Mouse (Mus musculus) forebrain, embryonic 14.5 days (tissue): ENCODE measurements at regions not wholly inside any gene's neighbourhood (a gene's known extent, or its start where the extent isn't known, plus 50 kb on each side); places are given as distances from the start of the nearest gene placed in this dataset.
"Not testable (repeated sequence)": the region's sequence is repeated elsewhere in the genome, so short reads cannot be mapped to it uniquely, and the experiment has no call there.

Experiments
- ATAC-seq: fragments of 200-750 bp; cut with Nextera tagmentation; 2 replicates; pipeline ENCODE4 v1.8.0; 2017; ENCODE audit warnings: mild to moderate bottlenecking, moderate library complexity
- DNase-seq: peaks from one replicate; pipeline ENCODE4 v3.0.0-alpha.2; 2015; ENCODE audit warnings: low spot score
- H3K27ac ChIP-seq: fragments of 300-500 bp; sonication (generic); 2 replicates; pipeline ENCODE4 v1.5.1; 2014; ENCODE audit warnings: low read depth, mild to moderate bottlenecking, control low read depth, low read length, moderate library complexity
- H3K27me3 ChIP-seq: fragments of 300-500 bp; sonication (generic); replicated peaks from 2 replicates; pipeline ENCODE4 v1.6.1; 2014; ENCODE audit warnings: low read length, control low read depth, mixed read lengths; ENCODE audit not compliant: control insufficient read depth, insufficient read depth
- H3K36me3 ChIP-seq: fragments of 300-500 bp; sonication (generic); 2 replicates; pipeline ENCODE4 v1.6.1; 2014; ENCODE audit warnings: low read length, control low read depth; ENCODE audit not compliant: control insufficient read depth, insufficient read depth
- H3K4me1 ChIP-seq: fragments of 300-500 bp; sonication (generic); 2 replicates; pipeline ENCODE4 v1.6.1; 2014; ENCODE audit warnings: antibody characterized with exemption, low read length, control low read depth; ENCODE audit not compliant: control insufficient read depth, insufficient read depth
- H3K4me2 ChIP-seq: fragments of 300-500 bp; sonication (generic); 2 replicates; pipeline ENCODE4 v1.6.1; 2014; ENCODE audit warnings: mild to moderate bottlenecking, control low read depth, low read length
- H3K4me3 ChIP-seq: fragments of 300-500 bp; sonication (generic); 2 replicates; pipeline ENCODE4 v1.5.1; 2014; ENCODE audit warnings: low read depth, low read length, control low read depth
- H3K9ac ChIP-seq: fragments of 300-500 bp; sonication (generic); 2 replicates; pipeline ENCODE4 v1.6.1; 2014; ENCODE audit warnings: mild to moderate bottlenecking, low read length, control low read depth, moderate library complexity
- H3K9me3 ChIP-seq: fragments of 300-500 bp; sonication (generic); replicated peaks from 2 replicates; pipeline ENCODE4 v1.6.1; 2016; ENCODE audit warnings: low read length, control low read depth, mixed read lengths; ENCODE audit not compliant: control insufficient read depth
- WGBS: fragments of 180-500 bp; shearing (Covaris S2); extraction: QIAGEN DNeasy Blood & Tissue Kit; methylation state at CpG from one replicate; pipeline ENCODE4 v1.1.7; 2014; 5-methylcytosine and 5-hydroxymethylcytosine counted together

- Histone ChIP-seq H3K9ac (no peak overlapping the region), H3K9me3 (no peaks in the 10 kb centered on the region), H3K4me1 (0 out of 2 replicates have a peak, but pooled peaks cover 2% of the 10 kb centered on the region), H3K4me2 (no peak overlapping the region), H3K36me3 (no peaks in the 10 kb centered on the region), H3K27me3 (no peaks in the 10 kb centered on the region), H3K27ac (no peak overlapping the region), H3K4me3 (no peak overlapping the region)
- ATAC-seq (no peak), DNase-seq (no peak)
Observed at GRCm38 (mm10) chr1:94969543-94969942, 343.9 kb upstream of the Fam174a start.

DNA sequence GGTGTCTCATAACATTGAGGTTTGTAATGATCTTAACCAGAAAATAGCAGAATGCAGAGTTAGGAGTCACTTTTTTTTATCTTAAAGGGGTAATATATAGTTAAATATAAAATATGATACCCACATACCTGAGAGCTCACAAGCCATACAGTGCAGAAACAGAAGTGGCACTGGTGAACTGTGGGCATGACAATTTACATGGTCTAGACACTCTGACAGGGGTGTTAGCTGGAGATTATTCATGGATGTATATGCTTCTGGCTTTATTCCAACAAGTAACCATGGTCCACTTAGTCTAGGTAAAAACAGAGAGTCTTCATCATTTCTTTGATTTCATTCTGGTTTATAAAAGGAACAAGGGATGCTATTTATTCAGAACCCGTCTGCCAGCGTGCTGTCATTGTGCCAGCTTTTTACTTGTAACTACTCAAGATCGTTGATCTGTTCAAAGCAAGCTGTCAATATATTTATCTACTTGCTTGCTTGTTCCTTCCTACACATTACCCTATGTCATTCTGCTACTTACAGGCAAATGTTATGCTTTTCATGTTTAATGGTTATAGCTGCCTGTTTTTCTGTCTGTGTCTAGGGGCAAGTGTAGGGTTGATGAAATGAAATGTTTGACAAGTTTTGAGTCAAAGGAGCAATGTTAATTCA is 343.2 kb upstream of the Fam174a start:
- H3K4me2 ChIP-seq, result no peak overlapping the region
- H3K9me3 ChIP-seq, result no peaks in the 10 kb centered on the region
- WGBS, result 21% methylated on average over 3 of the region's 3 CpGs
- 0 out of 2 replicates have a peak, but pooled peaks cover 2% of the 10 kb centered on the region for H3K4me1 ChIP-seq
- no peak overlapping the region for H3K4me3 ChIP-seq
- no peak overlapping the region for H3K9ac ChIP-seq
- no peaks in the 10 kb centered on the region for H3K36me3 ChIP-seq
- ATAC-seq (peak; percentile 60), DNase-seq (peak; percentile 75)
- no peaks in the 10 kb centered on the region for H3K27me3 ChIP-seq
- no peak overlapping the region for H3K27ac ChIP-seq

DNA sequence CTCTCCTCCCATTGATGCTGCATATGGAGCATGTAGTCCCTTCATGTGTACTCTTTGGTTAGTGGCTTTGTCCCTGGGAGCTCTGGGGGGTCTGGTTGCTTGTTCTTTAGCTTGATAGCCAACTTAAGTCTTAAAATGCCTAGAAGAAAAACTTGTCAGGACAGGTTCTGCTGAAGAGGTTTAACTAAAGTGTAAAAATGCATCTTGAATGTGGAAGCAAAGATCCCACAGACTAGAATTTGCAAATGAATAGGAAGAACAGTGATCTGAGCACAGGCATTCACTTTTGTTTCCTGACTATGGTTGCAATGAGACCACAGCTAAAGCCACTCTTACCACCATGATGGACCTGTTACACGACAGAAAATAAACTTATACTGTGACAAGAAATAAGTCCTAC is 320.1 kb upstream of the Fam174a start:
- Histone ChIP-seq H3K4me1 (no peaks in the 10 kb centered on the region), H3K36me3 (no peaks in the 10 kb centered on the region), H3K27me3 (no peaks in the 10 kb centered on the region), H3K27ac (no peak overlapping the region), H3K4me3 (no peak overlapping the region), H3K4me2 (no peak overlapping the region), H3K9ac (no peak overlapping the region), H3K9me3 (no peaks in the 10 kb centered on the region)
- ATAC-seq, result no peak
- WGBS, result 54% methylated on average over 1 of the region's 1 CpGs
- no peak for DNase-seq

GRCm38 (mm10) chr1:95003900-95004299 is 309.5 kb upstream of the Fam174a start:
- Histone ChIP-seq H3K9ac (no peak overlapping the region), H3K27ac (no peak overlapping the region), H3K4me3 (no peak overlapping the region), H3K9me3 (no peaks in the 10 kb centered on the region), H3K27me3 (no peaks in the 10 kb centered on the region), H3K4me1 (no peaks in the 10 kb centered on the region), H3K4me2 (no peak overlapping the region), H3K36me3 (no peaks in the 10 kb centered on the region)
- 89% methylated on average over 4 of the region's 4 CpGs for WGBS
- DNase-seq (peak; percentile 2), ATAC-seq (no peak)

DNA sequence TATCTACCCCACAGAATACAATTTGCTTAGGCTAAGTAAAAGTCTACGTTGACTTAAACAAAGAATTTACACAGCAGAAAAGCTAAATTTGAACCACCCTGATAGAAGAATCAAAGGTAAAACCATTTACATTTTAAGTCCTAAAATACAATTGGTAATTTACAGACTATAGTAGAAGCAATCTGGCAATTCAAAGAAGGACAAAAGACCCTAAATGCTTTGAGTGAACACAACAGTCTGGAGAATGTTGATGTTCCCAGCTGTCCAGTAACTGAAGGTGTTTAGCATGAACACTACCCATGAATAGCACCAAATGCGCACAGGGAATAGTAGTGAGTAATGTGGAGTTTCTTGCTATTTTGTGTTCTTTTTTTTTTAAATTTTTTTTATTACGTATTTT is 282.8 kb upstream of the Fam174a start:
- WGBS, result 83% methylated on average over 3 of the region's 3 CpGs
- Histone ChIP-seq H3K27me3 (no peaks in the 10 kb centered on the region), H3K4me3 (no peak overlapping the region), H3K9ac (no peak overlapping the region), H3K9me3 (no peaks in the 10 kb centered on the region), H3K36me3 (no peaks in the 10 kb centered on the region), H3K4me2 (no peak overlapping the region), H3K27ac (no peak overlapping the region), H3K4me1 (no peaks in the 10 kb centered on the region)
- ATAC-seq, result no peak
- no peak for DNase-seq

GRCm38 (mm10) chr1:95033661-95034414 is 279.6 kb upstream of the Fam174a start:
- not testable (repeated sequence) for H3K9ac ChIP-seq, H3K4me3 ChIP-seq, H3K36me3 ChIP-seq, H3K4me2 ChIP-seq, H3K4me1 ChIP-seq, H3K9me3 ChIP-seq, ATAC-seq, H3K27ac ChIP-seq, H3K27me3 ChIP-seq
- WGBS, result 3% methylated on average over 1 of the region's 1 CpGs
- peak; percentile 13 for DNase-seq

DNA sequence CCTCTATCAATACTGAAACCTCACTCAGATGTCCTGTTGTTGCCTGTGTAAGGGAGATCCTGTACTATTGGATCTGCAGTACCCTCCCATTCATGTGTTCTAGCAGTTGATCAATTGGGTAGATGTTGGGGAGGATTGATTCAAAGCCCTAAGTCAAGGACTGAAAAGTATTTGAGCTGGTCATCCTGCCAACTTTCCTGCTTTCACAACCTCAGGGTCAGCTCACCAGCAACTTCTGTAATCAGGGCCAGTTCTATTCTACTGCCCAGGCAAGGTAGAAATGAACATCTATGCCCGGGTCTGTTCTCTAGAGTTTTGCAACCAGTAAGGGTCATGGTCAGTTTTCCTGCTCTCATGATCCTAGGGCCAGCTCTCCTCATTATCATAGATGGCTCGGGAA is 275.0 kb upstream of the Fam174a start:
- H3K36me3 ChIP-seq, result no peaks in the 10 kb centered on the region
- no peak overlapping the region for H3K4me3 ChIP-seq
- H3K27me3 ChIP-seq, result no peaks in the 10 kb centered on the region
- ATAC-seq, result no peak
- no peaks in the 10 kb centered on the region for H3K9me3 ChIP-seq
- H3K4me2 ChIP-seq, result no peak overlapping the region
- no peak overlapping the region for H3K27ac ChIP-seq
- no peak for DNase-seq
- no peaks in the 10 kb centered on the region for H3K4me1 ChIP-seq
- no peak overlapping the region for H3K9ac ChIP-seq
- WGBS, result 87% methylated on average over 2 of the region's 2 CpGs

DNA sequence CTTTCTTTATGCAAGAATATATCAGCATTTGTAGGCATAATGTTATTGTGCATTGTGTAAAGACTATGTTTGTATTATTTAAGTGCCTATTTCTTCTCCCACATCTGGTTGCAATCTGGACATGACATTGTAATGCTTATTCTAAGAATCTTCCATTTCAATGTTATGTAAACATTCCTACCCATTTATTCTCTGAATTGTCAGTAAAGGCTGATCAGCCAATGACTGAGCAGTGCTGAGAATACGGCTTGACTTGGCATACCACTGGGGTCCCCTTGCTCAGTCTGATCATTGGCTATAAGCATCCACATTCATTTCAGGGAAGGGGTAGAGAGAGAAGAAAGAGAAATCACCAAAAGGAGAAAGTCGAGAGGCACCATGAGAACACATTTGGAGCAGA is 273.1 kb upstream of the Fam174a start:
- Histone ChIP-seq H3K36me3 (no peaks in the 10 kb centered on the region), H3K4me1 (no peaks in the 10 kb centered on the region), H3K4me2 (no peak overlapping the region), H3K27me3 (no peaks in the 10 kb centered on the region), H3K9me3 (no peaks in the 10 kb centered on the region), H3K27ac (no peak overlapping the region), H3K9ac (no peak overlapping the region), H3K4me3 (no peak overlapping the region)
- ATAC-seq (no peak), DNase-seq (no peak)
- WGBS, result 77% methylated on average over 2 of the region's 2 CpGs

DNA sequence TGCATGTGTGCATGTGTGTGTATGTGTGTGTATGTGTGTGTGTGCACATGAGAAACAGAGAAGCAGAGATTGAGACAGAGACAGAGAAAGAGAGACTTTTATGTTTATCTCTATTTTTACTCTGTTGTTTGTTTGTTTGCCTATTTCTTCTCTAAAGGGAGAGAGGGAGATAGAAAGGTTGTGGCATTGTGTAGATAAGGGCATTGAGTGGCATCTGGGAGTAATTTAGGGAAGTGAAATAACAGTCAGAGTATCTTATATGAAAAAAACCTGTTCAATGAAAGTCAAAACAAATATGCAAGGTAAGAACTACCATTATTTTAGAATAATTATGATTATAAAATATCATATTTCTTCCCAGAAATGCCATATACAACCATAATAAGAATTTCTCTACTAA is 270.1 kb upstream of the Fam174a start:
- ATAC-seq (no peak), DNase-seq (no peak)
- H3K9me3 ChIP-seq, result no peaks in the 10 kb centered on the region
- no peaks in the 10 kb centered on the region for H3K36me3 ChIP-seq
- no peak overlapping the region for H3K27ac ChIP-seq
- no peak overlapping the region for H3K9ac ChIP-seq
- H3K4me2 ChIP-seq, result no peak overlapping the region
- no peak overlapping the region for H3K4me3 ChIP-seq
- no peaks in the 10 kb centered on the region for H3K4me1 ChIP-seq
- no peaks in the 10 kb centered on the region for H3K27me3 ChIP-seq
